Comparison of ENCODE assay signal across 10 mouse cellular contexts in the genomic region with DNA sequence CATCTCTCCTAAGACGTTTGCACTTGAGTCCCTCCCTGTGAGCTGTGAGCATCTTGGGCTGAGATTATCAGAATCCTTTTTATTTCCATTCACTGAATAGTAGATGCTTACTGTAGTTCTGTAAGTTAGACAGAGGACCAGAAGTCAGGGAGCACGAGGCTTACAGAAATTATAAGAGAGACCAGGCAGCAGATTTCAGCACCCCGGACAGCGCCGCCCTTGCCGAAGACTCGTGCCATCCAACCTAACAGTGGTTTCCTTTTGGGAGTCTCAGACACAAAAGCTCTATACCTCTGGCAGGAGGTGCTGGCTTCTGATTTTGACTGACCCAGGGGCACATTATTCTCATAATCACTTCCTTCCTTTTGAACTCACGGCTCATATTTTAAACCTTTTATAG. TPM values are rescaled to one million over a fixed set of nuclear protein-coding genes. Genes with fewer than 3 reads are reported as not detected.
DNase-seq lines count a peak whose midpoint lies in the region.
"Had no signal": no experiment of that assay in that cellular context is flagged by ENCODE, and none has a peak within 500 bp of the region (broad histone marks: within the 10 kb centered on the region; RNA-seq: fewer than 3 reads in every experiment).

No protein-coding gene starts in this region.

- peak; percentile 29 for DNase-seq in gastrocnemius, postnatal 14 days
- DNase-seq in gastrocnemius, adult 18-20 months (ENCODE audit: low spot score): no peak
- DNase-seq in urinary bladder, postnatal 14 days (ENCODE audit: low spot score): peak; percentile 46
- DNase-seq in urinary bladder, adult 2 months (ENCODE audit: low spot score): no peak
- peak; percentile 41 to 87 for DNase-seq in kidney, postnatal 36 days
- peak; percentile 30 to 39 for DNase-seq in thymus, postnatal 36 days
- DNase-seq in layer of hippocampus, adult 18-20 months (ENCODE audit: low spot score in 2 of 2): no peak
- DNase-seq in left cerebral cortex, adult 18-20 months (ENCODE audit: low spot score in 2 of 2): no peak

- intact Hi-C loops in gastrocnemius, postnatal 14 days (cut with DNase I; ENCODE audit: low total_unique reads): no loop called here

RNA-seq across cellular contexts. Expression of a gene that starts 12.0 kb away (rescaled TPM):
- not detected for total RNA-seq in gastrocnemius, postnatal 14 days (2021)
- total RNA-seq in gastrocnemius, adult 18-20 months (2021): not detected
- polyA plus RNA-seq in urinary bladder, adult 2 months (2012; rRNA removed): not detected in 2 replicates
- total RNA-seq in layer of hippocampus, adult 18-20 months (2021): 1 to 10 TPM in 1 of 2 experiments, under 1 TPM in 1; 0.74 to 1.5 TPM
- 1 to 10 TPM; 1.8 to 2.2 TPM for total RNA-seq in left cerebral cortex, adult 18-20 months (2021)
- total RNA-seq: gastrocnemius, postnatal 4 days had no signal
- polyA plus RNA-seq: macrophage had no signal

RNA-seq across cellular contexts. Expression of a gene that starts 18.6 kb away (rescaled TPM):
- total RNA-seq in gastrocnemius, postnatal 14 days (2021): 10 to 100 TPM; 40.8 to 47.8 TPM
- 10 to 100 TPM; 39.2 to 51.4 TPM for total RNA-seq in gastrocnemius, adult 18-20 months (2021)
- polyA plus RNA-seq in urinary bladder, adult 2 months (2012; rRNA removed): 3.4 and 4.1 TPM in 2 replicates
- 100 to 1,000 TPM; 118 to 123 TPM for total RNA-seq in layer of hippocampus, adult 18-20 months (2021)
- total RNA-seq in left cerebral cortex, adult 18-20 months (2021): 10 to 100 TPM; 95.0 to 97.3 TPM

RNA-seq across cellular contexts. Expression of a gene that starts 45.4 kb away (rescaled TPM):
- not detected for total RNA-seq in gastrocnemius, postnatal 14 days (2021)
- not detected for total RNA-seq in gastrocnemius, adult 18-20 months (2021)
- polyA plus RNA-seq in urinary bladder, adult 2 months (2012; rRNA removed): 0.15 and 0.21 TPM in 2 replicates
- total RNA-seq in layer of hippocampus, adult 18-20 months (2021): under 1 TPM; 0.27 to 0.41 TPM
- not detected for total RNA-seq in left cerebral cortex, adult 18-20 months (2021)
- polyA plus RNA-seq: macrophage had no signal

RNA-seq across cellular contexts. Expression of a gene that starts 46.6 kb away (rescaled TPM):
- under 1 TPM; 0.95 to 0.96 TPM for total RNA-seq in gastrocnemius, postnatal 14 days (2021)
- total RNA-seq in gastrocnemius, adult 18-20 months (2021): under 1 TPM; 0.09 to 0.33 TPM
- polyA plus RNA-seq in urinary bladder, adult 2 months (2012; rRNA removed): 1.3 and 1.4 TPM in 2 replicates
- 10 to 100 TPM; 57.7 to 61.3 TPM for total RNA-seq in layer of hippocampus, adult 18-20 months (2021)
- total RNA-seq in left cerebral cortex, adult 18-20 months (2021): 10 to 100 TPM; 39.6 to 40.9 TPM

RNA-seq across cellular contexts. Expression of a gene that starts 58.4 kb away (rescaled TPM):
- 1 to 10 TPM; 6.3 to 8.7 TPM for total RNA-seq in gastrocnemius, postnatal 14 days (2021)
- total RNA-seq in gastrocnemius, adult 18-20 months (2021): 1 to 10 TPM; 3.3 to 4.5 TPM
- 31.5 and 34.4 TPM in 2 replicates for polyA plus RNA-seq in urinary bladder, adult 2 months (2012; rRNA removed)
- total RNA-seq in layer of hippocampus, adult 18-20 months (2021): 10 to 100 TPM; 27.1 to 27.5 TPM
- 10 to 100 TPM; 27.1 to 30.8 TPM for total RNA-seq in left cerebral cortex, adult 18-20 months (2021)

Comparison
In these comparisons a context has a peak if more than half of its experiments do, and no peak if none do; other contexts are left out.
1. DNase-seq: peak in gastrocnemius, postnatal 14 days (single experiment), urinary bladder, postnatal 14 days (single experiment), kidney, postnatal 36 days (2 of 2) and thymus, postnatal 36 days (2 of 2); none in gastrocnemius, adult 18-20 months (single experiment), urinary bladder, adult 2 months (single experiment), layer of hippocampus, adult 18-20 months (0 of 2) and left cerebral cortex, adult 18-20 months (0 of 2).